Mouse (Mus musculus): Measurements from ENCODE around the gene Tnfrsf21.

DNA sequence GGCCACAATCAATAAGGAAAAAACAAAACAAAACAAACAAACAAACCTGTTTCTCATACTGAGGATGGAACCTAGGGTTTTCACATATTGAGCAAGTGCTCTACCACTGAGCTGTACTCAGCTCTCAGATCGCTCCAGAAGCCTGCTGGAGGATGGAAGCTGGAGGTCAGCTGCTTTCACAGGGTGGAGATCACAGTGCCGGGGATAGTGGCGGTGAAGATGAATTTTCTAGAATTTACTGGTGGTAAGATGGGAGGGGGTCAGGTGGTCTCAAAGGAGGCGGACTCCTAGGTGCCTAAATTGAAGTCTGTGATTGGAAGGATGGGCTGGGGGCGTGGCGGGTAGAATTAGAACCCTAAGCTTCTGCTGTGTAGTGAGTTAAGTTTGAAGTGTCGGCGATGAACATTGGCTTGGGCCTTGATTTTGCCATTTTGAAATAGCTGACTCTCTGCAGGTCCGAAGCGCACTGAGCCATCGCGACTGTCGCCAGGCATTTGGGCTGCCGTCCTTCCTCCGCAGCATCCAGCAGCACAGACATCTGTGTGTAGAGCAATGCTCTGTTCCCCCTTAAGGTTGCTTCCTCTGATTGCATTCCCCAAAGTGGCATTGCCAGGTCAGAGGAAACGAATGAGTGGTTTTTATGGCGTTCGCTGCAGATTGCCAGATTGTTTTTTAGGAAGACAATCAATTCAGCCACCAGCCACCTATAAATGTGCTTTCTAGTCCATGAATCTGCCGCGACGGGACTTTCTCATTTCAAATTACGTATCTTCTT, 9.7 kb downstream of the Tnfrsf21 start:
- TF ChIP-seq POLR2A (IDR thresholded peaks at IDR 0.05; ENCODE audit: insufficient read length, low read depth) (no peak), MYOG (IDR thresholded peaks at IDR 0.05; ENCODE audit: control insufficient read depth in 1 of 3, insufficient read depth in 1 of 3, insufficient read length in 2 of 3, low read depth in 2 of 3) (no peak), TCF12 (IDR thresholded peaks at IDR 0.05; ENCODE audit: insufficient read depth, poor library complexity, severe bottlenecking) (no peak), MYOD1 (IDR thresholded peaks at IDR 0.05; ENCODE audit: control insufficient read depth in 1 of 3, insufficient read length in 2 of 3, low read depth in 2 of 3) (no peak), SRF (IDR thresholded peaks at IDR 0.05; ENCODE audit: control insufficient read depth, insufficient read length, low read depth) (no peak), CEBPB (IDR thresholded peaks at IDR 0.05; ENCODE audit: insufficient read depth, poor library complexity, severe bottlenecking) (no peak), E2F4 (IDR thresholded peaks at IDR 0.05; ENCODE audit: insufficient read depth) (no peak), POLR2AphosphoS2 (IDR thresholded peaks at IDR 0.05; ENCODE audit: insufficient read length, low read depth) (no peak), USF1 (IDR thresholded peaks at IDR 0.05; ENCODE audit: low read depth) (no peak), MAX (IDR thresholded peaks at IDR 0.05; ENCODE audit: low read depth) (no peak), REST (IDR thresholded peaks at IDR 0.05; ENCODE audit: insufficient read depth, insufficient read length) (no peak), TCF3 (IDR thresholded peaks at IDR 0.05; ENCODE audit: insufficient read length, low read depth) (no peak)

Measured in myocyte (in vitro differentiated cells).